Mouse (Mus musculus) megakaryocyte, embryonic 14.5 days (primary cell): Measurements from ENCODE around the gene 6430571L13Rik.

Source experiments
- FLI1 ChIP-seq: IDR thresholded peaks from 2 replicates; pipeline ENCODE4 v1.6.1; 2012; ENCODE audit warnings: low read length, inconsistent platforms, mixed read lengths
- GATA1 ChIP-seq: IDR thresholded peaks from 3 replicates; pipeline ENCODE4 v1.6.1; 2012; ENCODE audit warnings: mixed read lengths, low read length, inconsistent platforms, borderline replicate concordance

DNA sequence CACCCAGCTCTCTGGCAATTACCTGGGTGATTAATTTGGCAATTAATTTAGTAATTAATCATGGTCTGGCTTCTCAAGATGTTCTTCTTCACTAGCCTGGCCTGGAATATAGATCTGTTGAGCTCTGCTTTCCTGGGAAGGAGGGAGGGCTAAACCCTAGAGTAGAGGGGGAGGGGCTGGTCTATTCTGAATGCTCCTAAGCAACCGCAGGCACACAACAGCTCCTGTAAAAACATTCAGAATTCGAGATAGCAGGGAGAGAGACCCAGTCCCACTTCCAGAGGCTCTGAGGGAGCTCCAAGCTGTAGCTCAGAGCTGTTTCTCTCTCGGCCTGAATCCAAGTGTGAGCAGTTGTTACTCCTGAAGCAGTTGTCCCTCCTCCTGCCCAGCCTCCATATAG lies 20.6 kb downstream of the 6430571L13Rik start:
- TF ChIP-seq GATA1, result no peak
- TF ChIP-seq FLI1, result no peak
